Mouse (Mus musculus) kidney, adult 18-20 months (tissue): Measurements from ENCODE around the gene Myh7.
"Not testable (repeated sequence)": the region's sequence is repeated elsewhere in the genome, so short reads cannot be mapped to it uniquely, and the experiment has no call there.

Experiments
- DNase-seq: peaks from one replicate; pipeline ENCODE4 v3.0.0; 2021

The Myh7 gene

DNA sequence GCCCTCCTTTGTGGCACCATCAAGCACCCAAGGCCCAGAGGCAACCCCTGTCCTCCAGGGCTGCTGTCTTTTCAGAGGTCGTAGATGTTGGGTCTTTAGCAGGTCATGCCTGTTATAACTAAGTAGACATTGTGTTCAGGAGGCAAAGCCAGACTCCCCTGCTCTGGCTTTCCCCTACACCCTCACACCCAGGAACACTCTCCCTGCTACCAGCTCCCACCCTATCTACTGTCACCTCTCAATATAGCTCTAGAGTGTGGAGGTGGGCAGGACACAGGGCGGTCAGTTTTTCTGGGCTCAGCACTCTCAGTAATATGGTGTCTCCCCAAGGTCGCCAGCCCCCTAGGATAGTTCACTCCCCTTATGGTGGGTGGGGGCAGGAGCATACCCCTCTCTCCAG lies 26.6 kb downstream of the Myh7 start:
- DNase-seq, result no peak

DNA sequence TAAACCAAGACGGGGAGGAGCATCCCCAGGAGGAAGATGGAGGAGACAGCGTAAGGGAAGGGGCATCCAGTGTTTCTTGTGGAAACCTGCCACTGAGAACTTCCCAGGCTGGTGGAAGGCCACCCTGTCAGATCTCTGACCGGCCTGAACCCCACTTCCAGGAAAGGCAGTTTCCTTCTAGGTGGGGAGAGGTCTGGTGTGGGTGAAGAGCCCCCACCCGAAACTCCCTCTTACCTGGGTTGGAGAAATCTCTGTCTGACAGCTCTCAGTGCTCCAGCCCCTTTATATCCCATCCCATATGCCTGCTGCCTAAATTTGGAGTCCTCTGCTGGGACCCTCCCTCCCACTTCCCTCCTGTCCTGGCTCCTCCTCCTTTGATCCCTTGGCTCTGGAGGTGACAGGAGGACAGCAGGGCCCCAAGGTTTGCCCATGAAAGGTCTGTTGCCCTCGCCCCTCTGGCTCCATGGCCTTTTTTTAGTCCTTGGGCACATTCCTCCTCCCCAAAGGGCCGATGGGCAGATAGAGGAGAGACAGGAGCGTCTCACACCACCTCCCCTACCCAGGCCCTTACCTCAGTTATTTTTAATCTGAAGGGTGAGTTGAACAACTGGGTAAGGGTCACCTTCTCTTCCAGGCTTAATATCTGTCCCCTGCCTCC lies 28.0 kb downstream of the Myh7 start, which contains the start of gene Myh6:
TSS of gene Myh6 (minus strand) at position 608 of the 658 bp plus-strand sequence.
- no peak for DNase-seq

GRCm38 (mm10) chr14:54965631-54966030 lies 28.8 kb downstream of the Myh7 start:
- DNase-seq, result no peak

- no peak for DNase-seq
Measured at GRCm38 (mm10) chr14:54965044-54965443, 29.4 kb downstream of the Myh7 start.

GRCm38 (mm10) chr14:54963727-54964126 lies 30.7 kb downstream of the Myh7 start:
- no peak for DNase-seq

GRCm38 (mm10) chr14:54962714-54963113 lies 31.7 kb downstream of the Myh7 start:
- DNase-seq, result no peak

GRCm38 (mm10) chr14:54961487-54961886 lies 32.9 kb downstream of the Myh7 start:
- no peak for DNase-seq

- DNase-seq, result no peak
Measured at GRCm38 (mm10) chr14:54960769-54961168, 33.7 kb downstream of the Myh7 start.

- DNase-seq, result not testable (repeated sequence)
Measured at GRCm38 (mm10) chr14:54959853-54960613, 34.4 kb downstream of the Myh7 start.

- DNase-seq, result no peak
Measured at GRCm38 (mm10) chr14:54959197-54959596, 35.2 kb downstream of the Myh7 start.

DNA sequence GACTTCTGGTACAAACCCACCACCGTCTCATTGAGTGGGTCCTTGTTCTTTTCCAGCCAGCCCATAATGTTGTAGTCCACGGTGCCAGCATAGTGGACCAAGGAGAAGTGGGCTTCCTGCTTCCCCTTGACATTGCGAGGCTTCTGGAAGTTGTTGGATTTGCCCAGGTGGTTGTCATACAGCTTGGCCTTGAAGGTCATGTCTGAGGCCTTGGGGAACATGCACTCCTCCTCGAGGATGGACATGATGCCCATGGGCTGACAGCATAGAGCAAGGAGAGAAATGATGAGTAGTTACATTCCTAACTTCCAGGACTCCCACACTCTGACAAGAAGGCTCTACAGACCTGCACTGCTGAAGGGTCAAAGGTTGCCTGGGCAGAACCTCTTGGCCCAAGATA lies 35.9 kb downstream of the Myh7 start:
- no peak for DNase-seq

DNA sequence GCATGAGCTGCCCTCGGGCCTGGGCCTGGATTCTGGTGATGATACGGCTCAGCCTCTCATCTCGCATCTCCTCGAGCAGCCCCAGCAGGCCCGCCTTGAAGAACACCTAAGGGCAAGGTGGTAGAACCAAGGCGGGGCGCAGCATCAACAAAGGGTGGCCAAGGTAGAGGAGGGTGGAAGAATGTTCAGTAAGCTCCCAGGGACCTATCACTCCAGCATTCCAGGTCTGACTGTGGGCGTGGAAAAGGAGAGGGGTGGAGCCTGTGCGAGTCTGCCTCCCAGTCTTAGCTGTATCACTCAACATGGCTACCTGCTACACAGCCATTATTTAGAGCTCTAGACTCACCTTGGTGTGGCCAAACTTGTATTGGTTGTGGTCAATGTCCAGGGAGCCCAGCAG lies 37.9 kb downstream of the Myh7 start:
- no peak for DNase-seq

DNA sequence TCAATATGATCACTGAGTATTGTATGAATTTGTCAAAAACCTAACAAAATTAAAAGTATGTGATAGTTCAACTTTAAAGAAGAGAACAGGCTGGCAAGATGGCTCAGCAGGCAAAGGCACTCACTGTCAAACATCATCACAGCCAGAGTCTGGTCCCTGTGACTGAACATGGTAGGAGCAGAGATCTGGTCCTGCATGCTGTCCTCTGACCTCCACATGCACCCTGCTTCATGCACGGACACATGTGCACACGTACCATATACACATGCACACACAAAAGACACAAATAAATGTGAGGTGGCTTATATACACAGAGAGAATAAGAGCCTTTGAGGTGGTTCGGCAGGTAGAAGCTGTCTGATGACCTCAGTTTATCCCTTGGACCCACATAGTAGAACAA lies 38.9 kb downstream of the Myh7 start:
- DNase-seq, result no peak

GRCm38 (mm10) chr14:54954474-54954873 lies 40.0 kb downstream of the Myh7 start:
- DNase-seq, result no peak

GRCm38 (mm10) chr14:54953664-54954206 lies 40.7 kb downstream of the Myh7 start:
- DNase-seq, result no peak

DNA sequence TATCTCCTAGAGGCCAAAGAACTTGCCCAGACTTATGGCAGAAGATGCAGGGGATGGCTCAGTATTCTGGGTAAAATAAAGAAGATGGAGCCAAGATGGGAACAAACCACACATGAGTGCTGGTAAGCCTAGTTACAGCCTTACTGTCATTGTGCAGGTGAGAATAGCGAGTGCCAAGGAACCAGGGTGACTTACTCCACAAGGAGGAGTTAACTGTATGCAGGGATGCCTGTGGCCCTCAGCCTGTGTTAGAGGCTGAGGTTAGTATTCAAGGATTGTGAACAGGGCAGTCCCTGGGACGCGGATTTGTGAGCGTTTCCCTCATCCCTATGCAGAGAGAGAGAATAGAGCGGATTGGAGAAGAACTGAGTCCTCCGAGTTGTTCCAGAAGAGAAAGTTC lies 42.8 kb downstream of the Myh7 start:
- no peak for DNase-seq

DNA sequence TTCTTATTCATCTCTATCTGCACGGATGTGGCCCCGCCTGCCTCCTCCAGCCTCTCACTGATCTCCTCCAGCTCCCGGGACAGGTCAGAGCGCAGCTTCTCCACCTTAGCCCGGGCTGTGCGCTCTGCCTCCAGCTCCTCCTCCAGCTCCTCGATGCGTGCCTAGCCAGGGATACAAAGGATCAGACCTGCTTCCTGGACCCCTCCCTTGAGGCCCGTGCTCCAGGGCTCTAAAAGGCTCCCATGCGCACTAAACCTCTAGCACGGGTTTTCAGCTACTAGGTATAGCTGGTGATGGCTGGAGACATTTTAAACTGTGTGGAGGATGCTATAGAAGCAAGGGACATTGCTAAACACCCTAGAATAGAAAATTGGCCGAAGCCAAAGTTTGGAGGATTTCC lies 43.9 kb downstream of the Myh7 start:
- DNase-seq, result no peak

GRCm38 (mm10) chr14:54948781-54949180 lies 45.6 kb downstream of the Myh7 start:
- DNase-seq, result no peak

DNA sequence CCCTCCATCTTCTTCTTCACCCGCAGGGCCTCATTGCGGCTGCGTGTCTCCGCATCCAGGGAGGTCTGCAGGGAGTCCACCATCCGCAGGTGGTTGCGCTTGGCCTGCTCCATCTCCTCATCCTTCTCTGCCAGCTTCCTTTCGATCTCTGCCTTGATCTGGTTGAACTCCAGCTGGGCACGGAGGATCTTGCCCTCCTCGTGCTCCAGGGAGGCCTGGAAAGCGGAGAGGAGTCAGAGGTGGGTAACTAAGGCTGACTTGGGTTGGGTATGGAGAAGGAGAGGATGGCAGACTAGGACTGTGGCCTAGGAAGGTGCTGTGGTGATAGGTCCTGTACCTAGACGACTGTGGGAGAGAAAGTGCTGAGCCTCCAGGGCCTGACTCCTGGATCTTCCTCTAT lies 47.4 kb downstream of the Myh7 start:
- not testable (repeated sequence) for DNase-seq

GRCm38 (mm10) chr14:54945975-54946704 lies 48.3 kb downstream of the Myh7 start:
- DNase-seq, result no peak

- DNase-seq, result no peak
Measured at GRCm38 (mm10) chr14:54944939-54945338, 49.5 kb downstream of the Myh7 start.

DNA sequence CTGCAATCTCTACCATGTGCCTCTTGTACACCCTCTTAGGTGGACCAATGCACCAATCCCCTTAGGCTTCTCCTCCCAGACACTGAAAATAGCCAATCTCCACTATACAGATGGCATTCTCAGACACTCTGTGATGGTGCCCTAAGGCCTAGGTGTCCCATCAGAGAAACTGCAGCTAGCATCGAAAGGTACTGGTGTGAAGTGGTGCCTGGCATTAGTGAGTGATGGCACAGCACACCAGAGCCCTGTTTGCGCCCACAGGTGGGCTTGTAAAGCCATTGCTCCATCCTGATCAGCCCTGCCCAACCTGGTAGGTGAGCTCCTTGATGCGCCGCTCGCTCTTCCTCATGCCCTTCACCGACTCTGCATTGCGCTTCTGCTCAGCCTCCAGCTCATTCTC lies 50.5 kb downstream of the Myh7 start:
- DNase-seq, result no peak

DNA sequence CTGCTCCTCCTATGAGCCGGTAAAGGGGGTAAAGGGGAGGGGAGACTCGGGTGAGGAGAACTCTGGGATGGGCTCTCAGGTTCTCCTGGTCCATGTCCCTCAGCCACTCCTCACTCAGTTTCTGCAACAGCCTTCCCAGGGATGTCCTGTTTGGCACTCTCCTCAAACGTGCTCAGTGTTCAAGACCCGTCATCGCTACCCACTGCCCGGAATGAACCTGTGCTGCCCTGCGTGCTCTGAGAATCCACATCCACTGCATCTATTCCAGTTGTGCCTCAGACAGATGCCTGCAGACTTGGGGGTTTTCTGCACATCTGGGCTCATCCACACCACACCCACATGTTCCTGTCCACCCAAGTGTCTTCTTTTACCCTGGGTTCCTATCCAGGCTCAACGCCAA lies 51.9 kb downstream of the Myh7 start:
- DNase-seq, result no peak
